Mouse (Mus musculus): ENCODE results near the gene Tspan1. TPM values are rescaled to one million over a fixed set of nuclear protein-coding genes. Genes with fewer than 3 reads are reported as not detected.

Gene Tspan1
- total and polyA plus RNA-seq, 3 experiments: 0.05 TPM; not detected in 2

- Histone ChIP-seq H3K27me3 (ENCODE audit: insufficient read depth, low read length) (peaks cover 6% of the 10 kb centered on the region), H3K4me1 (ENCODE audit: insufficient read depth, low read depth, low read length) (peaks cover 12% of the 10 kb centered on the region), H3K9me3 (replicated peaks) (no peaks in the 10 kb centered on the region), H3K4me3 (ENCODE audit: low read depth, low read length) (no peak overlapping the region), H3K36me3 (replicated peaks) (peaks cover 55% of the 10 kb centered on the region)
- no peak for ATAC-seq (ENCODE audit: extremely low read depth, insufficient number of reproducible peaks, low FRiP score, poor library complexity, severe bottlenecking)
- TF ChIP-seq CTCF (IDR thresholded peaks at IDR 0.05; ENCODE audit: low read depth, low read length): no peak
- no peak for TF ChIP-seq GATA2 (IDR thresholded peaks at IDR 0.05; ENCODE audit: borderline replicate concordance, low read depth, low read length)
- no peak for TF ChIP-seq POLR2AphosphoS5 (IDR thresholded peaks at IDR 0.05; ENCODE audit: insufficient replicate concordance, low read depth, low read length)
- TF ChIP-seq TAL1 (conservative IDR thresholded peaks at IDR 0.05; ENCODE audit: low read depth, low read length): no peak
- no peak for TF ChIP-seq GATA1 (IDR thresholded peaks at IDR 0.05; ENCODE audit: borderline replicate concordance, low read length)
- DNase-seq (ENCODE audit: low spot score): no peak
Measured at GRCm38 (mm10) chr4:116160769-116161168, 6.6 kb downstream of the Tspan1 start.

GRCm38 (mm10) chr4:116159912-116160311 is 7.5 kb downstream of the Tspan1 start:
- peak; percentile 28; the same call in 1 of the 2 replicates for ATAC-seq (ENCODE audit: extremely low read depth, insufficient number of reproducible peaks, low FRiP score, poor library complexity, severe bottlenecking)
- H3K36me3 ChIP-seq (replicated peaks): peaks cover 63% of the 10 kb centered on the region
- TF ChIP-seq CTCF (IDR thresholded peaks at IDR 0.05; ENCODE audit: low read depth, low read length) (0 out of 2 replicates have a peak, but pooled peaks have one; percentile 31), GATA1 (IDR thresholded peaks at IDR 0.05; ENCODE audit: borderline replicate concordance, low read length) (no peak)

GRCm38 (mm10) chr4:116157882-116158281 is 9.5 kb downstream of the Tspan1 start:
- peaks cover 7% of the 10 kb centered on the region for H3K4me1 ChIP-seq (ENCODE audit: insufficient read depth, low read depth, low read length)
- ATAC-seq (ENCODE audit: extremely low read depth, insufficient number of reproducible peaks, low FRiP score, poor library complexity, severe bottlenecking) (no peak), DNase-seq (ENCODE audit: low spot score) (no peak)
- H3K27me3 ChIP-seq (ENCODE audit: insufficient read depth, low read length): no peaks in the 10 kb centered on the region
- TF ChIP-seq GATA1 (IDR thresholded peaks at IDR 0.05; ENCODE audit: borderline replicate concordance, low read length): no peak
- no peak for TF ChIP-seq CTCF (IDR thresholded peaks at IDR 0.05; ENCODE audit: low read depth, low read length)
- TF ChIP-seq TAL1 (conservative IDR thresholded peaks at IDR 0.05; ENCODE audit: low read depth, low read length): no peak
- TF ChIP-seq GATA2 (IDR thresholded peaks at IDR 0.05; ENCODE audit: borderline replicate concordance, low read depth, low read length): no peak
- no peak for TF ChIP-seq POLR2AphosphoS5 (IDR thresholded peaks at IDR 0.05; ENCODE audit: insufficient replicate concordance, low read depth, low read length)
- H3K9me3 ChIP-seq (replicated peaks): no peaks in the 10 kb centered on the region
- peaks cover 84% of the 10 kb centered on the region for H3K36me3 ChIP-seq (replicated peaks)
- H3K4me3 ChIP-seq (ENCODE audit: low read depth, low read length): no peak overlapping the region

More at GRCm38 (mm10) chr4:116159912-116160311, 7.5 kb downstream of the Tspan1 start:
- H3K4me3 ChIP-seq (ENCODE audit: low read depth, low read length): no peak overlapping the region
- H3K9me3 ChIP-seq (replicated peaks): no peaks in the 10 kb centered on the region
- DNase-seq (ENCODE audit: low spot score): no peak
- H3K4me1 ChIP-seq (ENCODE audit: insufficient read depth, low read depth, low read length): peaks cover 8% of the 10 kb centered on the region
- H3K27me3 ChIP-seq (ENCODE audit: insufficient read depth, low read length): peaks cover 6% of the 10 kb centered on the region; the same call in 1 of the 2 replicates

- H3K4me3 ChIP-seq (ENCODE audit: low read depth, low read length): no peak overlapping the region
- no peak for DNase-seq (ENCODE audit: low spot score)
- H3K36me3 ChIP-seq (replicated peaks): peaks cover 63% of the 10 kb centered on the region
- peaks cover 33% of the 10 kb centered on the region for H3K4me1 ChIP-seq (ENCODE audit: insufficient read depth, low read depth, low read length)
- H3K9me3 ChIP-seq (replicated peaks): no peaks in the 10 kb centered on the region
- no peak for ATAC-seq (ENCODE audit: extremely low read depth, insufficient number of reproducible peaks, low FRiP score, poor library complexity, severe bottlenecking)
- no peaks in the 10 kb centered on the region for H3K27me3 ChIP-seq (ENCODE audit: insufficient read depth, low read length)
- TF ChIP-seq CTCF (IDR thresholded peaks at IDR 0.05; ENCODE audit: low read depth, low read length) (no peak), GATA2 (IDR thresholded peaks at IDR 0.05; ENCODE audit: borderline replicate concordance, low read depth, low read length) (no peak), POLR2AphosphoS5 (IDR thresholded peaks at IDR 0.05; ENCODE audit: insufficient replicate concordance, low read depth, low read length) (no peak), TAL1 (conservative IDR thresholded peaks at IDR 0.05; ENCODE audit: low read depth, low read length) (no peak), GATA1 (IDR thresholded peaks at IDR 0.05; ENCODE audit: borderline replicate concordance, low read length) (no peak)
Measured at GRCm38 (mm10) chr4:116152702-116153101, 14.7 kb downstream of the Tspan1 start.

GRCm38 (mm10) chr4:116151238-116151637 is 16.2 kb downstream of the Tspan1 start, which contains the start of gene Lurap1:
Gene Lurap1, minus strand, starts transcription at chr4:116151338.
- Histone ChIP-seq H3K27me3 (ENCODE audit: insufficient read depth, low read length) (no peaks in the 10 kb centered on the region), H3K36me3 (replicated peaks) (peaks cover 50% of the 10 kb centered on the region), H3K9me3 (replicated peaks) (peaks cover 5% of the 10 kb centered on the region), H3K4me3 (ENCODE audit: low read depth, low read length) (peak within 1 kb of the TSS; percentile 85), H3K4me1 (ENCODE audit: insufficient read depth, low read depth, low read length) (peaks cover 33% of the 10 kb centered on the region)
- TF ChIP-seq CTCF (IDR thresholded peaks at IDR 0.05; ENCODE audit: low read depth, low read length) (no peak), TAL1 (conservative IDR thresholded peaks at IDR 0.05; ENCODE audit: low read depth, low read length) (no peak), GATA2 (IDR thresholded peaks at IDR 0.05; ENCODE audit: borderline replicate concordance, low read depth, low read length) (no peak), POLR2AphosphoS5 (IDR thresholded peaks at IDR 0.05; ENCODE audit: insufficient replicate concordance, low read depth, low read length) (no peak), GATA1 (IDR thresholded peaks at IDR 0.05; ENCODE audit: borderline replicate concordance, low read length) (no peak)
- ATAC-seq (ENCODE audit: extremely low read depth, insufficient number of reproducible peaks, low FRiP score, poor library complexity, severe bottlenecking) (no peak), DNase-seq (ENCODE audit: low spot score) (no peak)

GRCm38 (mm10) chr4:116150862-116151221 is 16.6 kb downstream of the Tspan1 start:
- no peak for TF ChIP-seq POLR2AphosphoS5 (IDR thresholded peaks at IDR 0.05; ENCODE audit: insufficient replicate concordance, low read depth, low read length)
- Histone ChIP-seq H3K27me3 (ENCODE audit: insufficient read depth, low read length) (no peaks in the 10 kb centered on the region), H3K4me3 (ENCODE audit: low read depth, low read length) (peak overlapping the region; percentile 85), H3K36me3 (replicated peaks) (peaks cover 46% of the 10 kb centered on the region), H3K4me1 (ENCODE audit: insufficient read depth, low read depth, low read length) (peaks cover 33% of the 10 kb centered on the region), H3K9me3 (replicated peaks) (peaks cover 5% of the 10 kb centered on the region)
- ATAC-seq (ENCODE audit: extremely low read depth, insufficient number of reproducible peaks, low FRiP score, poor library complexity, severe bottlenecking): no peak
- no peak for DNase-seq (ENCODE audit: low spot score)

Measured in G1E (cell line).